Mouse (Mus musculus) telencephalon, adult 2 months (tissue): ENCODE data around the gene Rapgef1.
"Not testable (repeated sequence)": the region's sequence is repeated elsewhere in the genome, so short reads cannot be mapped to it uniquely, and the experiment has no call there.

ENCODE experiments used
- DNase-seq: peaks from one replicate; pipeline ENCODE4 v3.0.0-alpha.2; 2011; ENCODE audit warnings: low read depth, low spot score

Gene Rapgef1

GRCm38 (mm10) chr2:29623247-29624090, 3.9 kb downstream of the Rapgef1 start:
- DNase-seq = no peak

DNA sequence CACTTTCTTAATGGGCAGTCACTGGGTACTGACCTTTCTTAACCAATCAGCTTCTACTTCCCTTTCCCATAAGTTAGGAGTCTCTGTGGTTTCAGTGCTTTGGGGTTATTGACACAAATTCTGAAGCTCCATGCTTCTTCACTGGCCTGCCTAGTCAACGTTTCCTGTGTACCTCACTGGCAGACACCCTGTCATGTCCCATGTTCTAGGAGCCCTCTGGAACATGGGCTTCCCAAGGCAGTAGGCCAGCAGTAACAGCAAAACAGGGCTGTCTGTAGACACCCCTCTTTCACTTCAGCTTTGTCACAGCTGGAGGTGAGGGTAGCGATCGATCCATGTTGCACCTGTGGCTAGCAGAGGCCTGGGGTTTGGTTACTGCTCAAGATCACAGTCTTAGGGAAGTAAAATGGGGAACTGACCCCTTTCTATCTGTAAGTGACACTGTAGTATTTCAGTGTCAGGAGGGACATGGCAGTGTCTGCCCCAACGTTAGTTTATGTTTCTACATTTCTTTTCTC, 4.6 kb downstream of the Rapgef1 start:
- no peak for DNase-seq

GRCm38 (mm10) chr2:29624739-29625138, 5.2 kb downstream of the Rapgef1 start:
- DNase-seq = peak; percentile 57

DNA sequence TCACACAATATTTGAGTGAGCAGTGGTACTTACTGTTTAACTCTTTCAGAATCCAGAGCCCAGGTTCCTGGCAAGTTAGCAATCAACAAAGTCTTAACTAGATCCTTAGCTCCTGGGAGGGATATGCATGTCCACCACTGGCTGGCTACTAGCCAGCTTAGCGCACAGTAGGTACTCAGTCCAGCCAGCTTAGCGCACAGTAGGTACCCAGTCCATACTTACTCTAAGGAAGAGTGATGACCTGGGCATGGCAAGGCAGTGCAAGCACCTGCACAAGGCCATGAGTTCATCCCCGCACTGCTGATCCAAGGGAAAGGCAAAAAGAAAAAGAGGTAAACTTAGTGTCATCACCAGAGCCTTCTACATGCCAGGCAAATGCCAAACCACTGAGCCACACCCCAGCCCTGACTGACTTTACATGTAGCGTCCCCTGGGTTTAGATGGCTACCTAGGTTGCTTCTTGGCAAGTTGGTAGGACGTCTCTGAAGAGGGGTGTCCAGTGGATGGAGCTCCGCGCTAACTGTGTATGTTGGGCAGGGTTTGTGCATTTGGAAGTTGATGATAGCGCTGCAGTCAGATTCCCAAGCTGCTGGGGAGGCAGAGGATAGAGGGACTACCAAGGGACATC, 6.2 kb downstream of the Rapgef1 start:
- DNase-seq = no peak

DNA sequence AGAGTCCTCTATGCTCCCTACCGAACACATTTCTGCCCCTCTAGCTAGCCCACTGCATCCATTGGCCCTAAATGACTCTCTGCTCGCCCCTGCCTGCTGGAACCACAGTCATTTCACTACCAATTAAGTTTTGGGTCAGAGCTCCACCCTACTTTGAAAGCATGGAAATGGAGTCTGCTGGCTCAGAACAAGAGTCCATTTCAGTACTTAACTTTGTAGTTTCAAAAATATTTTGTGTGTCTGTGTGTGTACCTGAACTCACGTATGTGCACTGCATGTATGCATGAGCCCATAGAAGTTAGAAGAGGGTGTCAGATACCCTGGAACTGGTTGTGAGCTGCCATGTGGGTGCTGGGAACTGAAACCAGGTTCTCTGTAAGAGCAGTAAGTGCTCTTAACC, 7.8 kb downstream of the Rapgef1 start:
- DNase-seq = no peak

- no peak for DNase-seq
Measured at GRCm38 (mm10) chr2:29628186-29628585, 8.7 kb downstream of the Rapgef1 start.

DNA sequence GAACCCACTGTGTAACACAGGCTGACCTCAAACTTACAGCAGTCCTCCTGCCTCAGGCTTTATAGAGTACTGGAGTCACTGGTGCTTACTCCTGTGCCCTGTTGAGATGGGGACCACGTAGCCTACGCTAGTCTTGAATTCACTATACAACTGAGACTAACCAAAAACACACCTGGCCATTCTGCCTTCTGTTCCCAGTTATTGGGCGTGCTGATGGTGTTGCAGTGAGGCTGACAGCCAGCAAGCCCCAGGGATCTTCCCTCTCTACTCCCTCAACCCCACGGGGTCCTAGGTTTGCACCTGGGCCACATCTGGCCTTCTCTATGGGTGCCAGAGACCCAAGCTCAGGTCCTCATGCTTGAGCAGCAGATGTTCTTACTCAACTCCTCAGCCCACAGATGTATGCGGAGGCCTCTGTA, 9.3 kb downstream of the Rapgef1 start:
- DNase-seq = no peak

DNA sequence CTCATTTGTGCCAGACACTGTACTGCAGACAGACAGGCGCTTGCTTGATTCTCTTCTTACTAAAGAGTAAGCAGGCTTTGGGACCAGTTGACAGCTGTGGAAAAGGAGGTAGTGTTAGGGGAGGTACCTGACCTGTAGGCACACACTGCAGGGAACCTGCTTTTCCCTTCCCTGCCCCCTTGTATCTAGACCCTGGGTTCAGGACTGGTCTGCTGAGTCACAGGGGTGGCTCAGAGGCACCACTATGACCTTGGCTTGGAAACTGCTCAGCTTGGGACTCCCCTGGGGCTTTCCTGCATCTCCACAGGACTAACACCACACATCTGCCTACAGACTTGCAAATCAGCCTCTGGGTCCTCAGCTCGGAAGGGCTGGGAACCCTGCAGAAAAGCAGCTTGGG, 9.8 kb downstream of the Rapgef1 start:
- no peak for DNase-seq

GRCm38 (mm10) chr2:29630141-29630771, 10.7 kb downstream of the Rapgef1 start:
- DNase-seq = no peak

DNA sequence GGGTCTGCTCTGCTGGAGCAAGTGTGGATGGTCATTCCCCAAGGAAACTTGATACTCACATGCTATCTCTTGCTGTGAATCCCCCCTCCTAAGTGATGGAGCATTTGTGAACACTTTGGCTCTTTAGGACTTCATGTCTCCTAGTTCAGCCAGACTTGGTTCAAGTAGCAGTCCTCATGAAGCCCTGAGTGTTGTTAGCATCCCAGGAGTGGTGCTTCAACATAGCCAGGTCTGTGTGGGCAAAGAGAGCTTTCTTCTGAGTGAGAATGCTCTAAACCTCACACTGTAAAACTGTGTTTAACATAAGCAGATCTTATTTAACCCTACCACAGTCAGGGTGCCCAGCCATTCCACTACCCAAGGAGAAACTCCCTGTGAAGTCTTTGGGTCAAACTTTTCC, 11.5 kb downstream of the Rapgef1 start:
- DNase-seq = no peak

DNA sequence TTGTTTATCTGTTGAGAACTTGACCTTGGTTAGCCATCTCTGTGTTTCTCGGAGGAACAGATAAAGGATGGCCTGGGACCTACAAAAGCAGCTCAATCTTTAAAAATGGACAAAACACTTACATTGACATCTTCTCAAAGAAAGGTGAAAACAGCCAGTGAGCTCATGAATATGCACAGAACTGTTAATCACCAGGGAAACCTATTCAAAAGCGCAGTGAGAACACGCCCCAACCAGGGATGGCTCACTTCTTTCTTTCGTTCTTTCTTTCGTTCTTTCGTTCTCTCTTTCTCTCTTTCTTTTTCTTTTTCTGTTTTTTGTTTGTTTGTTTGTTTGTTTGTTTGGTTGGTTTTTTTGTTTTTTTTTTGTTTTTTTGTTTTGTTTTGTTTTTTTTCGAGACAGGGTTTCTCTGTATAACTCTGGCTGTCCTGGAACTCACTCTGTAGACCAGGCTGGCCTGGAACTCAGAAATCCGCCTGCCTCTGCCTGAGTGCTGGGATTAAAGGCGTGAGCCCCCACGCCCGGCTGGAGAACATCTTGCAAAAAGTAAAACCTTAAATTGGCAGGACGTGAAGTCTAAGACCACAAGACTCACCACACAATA, 12.1 kb downstream of the Rapgef1 start:
- not testable (repeated sequence) for DNase-seq

GRCm38 (mm10) chr2:29632168-29632662, 12.7 kb downstream of the Rapgef1 start:
- no peak for DNase-seq

- DNase-seq = no peak
Measured at GRCm38 (mm10) chr2:29633101-29633554, 13.6 kb downstream of the Rapgef1 start.

GRCm38 (mm10) chr2:29633782-29634181, 14.3 kb downstream of the Rapgef1 start:
- no peak for DNase-seq

DNA sequence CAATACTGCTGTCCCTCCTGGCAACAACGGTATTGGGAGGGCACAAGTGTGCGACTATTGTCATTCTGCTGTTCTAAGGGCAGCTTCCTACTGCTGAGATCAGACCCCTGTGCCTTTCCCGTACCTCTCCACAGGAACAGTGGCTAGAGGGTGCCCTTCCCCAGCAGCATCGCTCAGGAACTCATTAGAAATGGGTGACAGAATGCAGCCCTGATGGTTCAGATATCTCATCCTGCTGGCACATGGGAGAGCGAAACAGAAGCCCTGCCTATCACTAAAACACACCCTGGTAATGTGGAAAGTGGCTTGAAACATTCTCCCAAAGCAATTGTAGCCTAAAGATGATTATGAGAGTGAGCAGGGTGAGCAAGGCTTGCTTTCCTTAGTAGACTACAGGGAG, 15.0 kb downstream of the Rapgef1 start:
- DNase-seq = no peak

- no peak for DNase-seq
Measured at GRCm38 (mm10) chr2:29635966-29636507, 16.5 kb downstream of the Rapgef1 start.

GRCm38 (mm10) chr2:29637528-29637927, 18.0 kb downstream of the Rapgef1 start:
- DNase-seq = no peak

DNA sequence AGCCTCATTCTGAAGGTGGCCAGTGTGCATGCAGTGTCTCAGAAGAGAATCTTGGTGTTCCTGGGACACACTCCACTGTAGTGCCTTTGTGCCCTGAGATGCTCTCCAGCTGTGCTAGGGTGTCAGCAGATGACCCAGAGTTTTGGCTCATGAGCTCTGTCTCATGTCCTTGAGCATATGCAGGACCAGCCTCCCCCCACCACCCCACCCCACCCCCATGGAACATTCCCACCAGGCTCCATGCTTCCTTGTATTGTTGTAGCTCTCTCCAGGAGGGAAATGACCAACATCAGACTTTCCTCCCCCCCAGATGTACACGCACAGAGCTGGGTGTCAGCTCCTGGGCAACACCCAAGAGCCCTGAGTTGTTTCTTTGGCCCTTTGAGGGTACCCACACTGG, 19.9 kb downstream of the Rapgef1 start:
- no peak for DNase-seq

GRCm38 (mm10) chr2:29639953-29640743, 20.6 kb downstream of the Rapgef1 start:
- DNase-seq = no peak

GRCm38 (mm10) chr2:29641707-29642106, 22.2 kb downstream of the Rapgef1 start:
- no peak for DNase-seq

GRCm38 (mm10) chr2:29643418-29643817, 23.9 kb downstream of the Rapgef1 start:
- no peak for DNase-seq
